Mouse (Mus musculus): ENCODE data around the gene Met. TPM values are rescaled to one million over a fixed set of nuclear protein-coding genes. Genes with fewer than 3 reads are reported as not detected.

The Met gene
- polyA plus RNA-seq, 1 experiment from 2014 or later = 25.3 TPM

DNA sequence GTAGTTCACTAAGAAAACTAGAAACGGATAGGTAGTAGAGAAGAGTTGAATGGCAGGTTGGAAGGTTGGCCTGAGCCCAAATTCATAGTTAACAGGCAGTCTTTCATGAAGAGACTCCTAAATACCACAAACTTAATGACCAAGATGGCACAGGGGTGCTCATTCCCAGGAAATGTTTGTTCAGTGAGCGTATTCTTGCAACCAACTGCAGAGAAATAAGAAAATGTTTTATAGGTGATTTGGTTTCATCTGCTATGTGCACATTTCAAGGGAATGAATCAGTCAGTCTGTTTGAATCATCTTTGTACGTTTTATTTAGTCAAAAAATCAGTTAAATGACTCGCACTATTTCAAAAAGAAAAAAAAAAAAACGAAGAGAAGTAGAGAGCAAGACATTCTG lies 21.6 kb downstream of the Met start:
- H3K9ac ChIP-seq (ENCODE audit: low read depth, low read length) = no peak overlapping the region
- no peaks in the 10 kb centered on the region for H3K9me3 ChIP-seq (ENCODE audit: control insufficient read depth, low read length)
- ATAC-seq (ENCODE audit: low FRiP score, low TSS enrichment) = no peak
- no peak overlapping the region for H3K27ac ChIP-seq (ENCODE audit: low read depth, low read length)
- H3K36me3 ChIP-seq (ENCODE audit: control insufficient read depth, insufficient read depth, low read length) = no peaks in the 10 kb centered on the region
- no peaks in the 10 kb centered on the region for H3K4me1 ChIP-seq (ENCODE audit: control insufficient read depth, insufficient read depth, low read length)
- H3K27me3 ChIP-seq (ENCODE audit: control insufficient read depth, insufficient read depth, low read length) = no peaks in the 10 kb centered on the region
- H3K4me2 ChIP-seq (replicated peaks; ENCODE audit: low read depth, low read length) = no peak overlapping the region
- H3K4me3 ChIP-seq (ENCODE audit: low read length) = no peak overlapping the region
- 87% methylated on average over 5 of the region's 5 CpGs for WGBS

DNA sequence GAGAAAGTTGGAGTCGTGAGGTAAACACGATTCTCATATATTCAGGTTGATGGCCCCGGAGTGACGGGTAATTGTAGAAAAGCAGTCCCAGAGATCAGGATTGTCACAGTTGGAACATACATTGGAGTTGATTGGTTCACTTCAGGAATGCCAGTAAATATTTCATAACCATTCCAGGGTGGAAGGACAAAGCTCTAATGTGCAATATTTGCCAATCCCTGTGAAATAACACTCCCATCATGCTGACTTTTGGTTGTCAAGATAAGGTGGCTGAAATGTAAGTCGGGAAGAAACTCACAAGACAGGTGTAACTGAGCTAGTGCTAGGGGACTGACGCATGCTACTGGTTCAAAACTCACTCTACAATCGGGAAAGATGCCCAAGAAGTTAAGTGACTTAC lies 22.2 kb downstream of the Met start:
- no peak for ATAC-seq (ENCODE audit: low FRiP score, low TSS enrichment)
- no peak overlapping the region for H3K4me2 ChIP-seq (replicated peaks; ENCODE audit: low read depth, low read length)
- H3K36me3 ChIP-seq (ENCODE audit: control insufficient read depth, insufficient read depth, low read length) = no peaks in the 10 kb centered on the region
- no peaks in the 10 kb centered on the region for H3K9me3 ChIP-seq (ENCODE audit: control insufficient read depth, low read length)
- H3K4me1 ChIP-seq (ENCODE audit: control insufficient read depth, insufficient read depth, low read length) = no peaks in the 10 kb centered on the region
- 95% methylated on average over 7 of the region's 7 CpGs for WGBS
- no peak overlapping the region for H3K27ac ChIP-seq (ENCODE audit: low read depth, low read length)
- H3K4me3 ChIP-seq (ENCODE audit: low read length) = no peak overlapping the region
- no peaks in the 10 kb centered on the region for H3K27me3 ChIP-seq (ENCODE audit: control insufficient read depth, insufficient read depth, low read length)
- H3K9ac ChIP-seq (ENCODE audit: low read depth, low read length) = no peak overlapping the region

GRCm38 (mm10) chr6:17488291-17488817 lies 24.8 kb downstream of the Met start:
- Histone ChIP-seq H3K4me3 (ENCODE audit: low read length) (no peak overlapping the region), H3K9me3 (ENCODE audit: control insufficient read depth, low read length) (no peaks in the 10 kb centered on the region), H3K4me1 (ENCODE audit: control insufficient read depth, insufficient read depth, low read length) (no peaks in the 10 kb centered on the region), H3K4me2 (replicated peaks; ENCODE audit: low read depth, low read length) (no peak overlapping the region), H3K36me3 (ENCODE audit: control insufficient read depth, insufficient read depth, low read length) (no peaks in the 10 kb centered on the region), H3K27me3 (ENCODE audit: control insufficient read depth, insufficient read depth, low read length) (no peaks in the 10 kb centered on the region), H3K27ac (ENCODE audit: low read depth, low read length) (no peak overlapping the region), H3K9ac (ENCODE audit: low read depth, low read length) (no peak overlapping the region)
- 72% methylated on average over 2 of the region's 2 CpGs for WGBS
- ATAC-seq (ENCODE audit: low FRiP score, low TSS enrichment) = no peak

- WGBS = 82% methylated on average over 2 of the region's 2 CpGs
Measured at GRCm38 (mm10) chr6:17490786-17491185, 27.2 kb downstream of the Met start.

GRCm38 (mm10) chr6:17491502-17491901 lies 27.9 kb downstream of the Met start:
- Histone ChIP-seq H3K4me3 (ENCODE audit: low read length) (no peak overlapping the region), H3K27ac (ENCODE audit: low read depth, low read length) (no peak overlapping the region), H3K27me3 (ENCODE audit: control insufficient read depth, insufficient read depth, low read length) (no peaks in the 10 kb centered on the region), H3K4me2 (replicated peaks; ENCODE audit: low read depth, low read length) (no peak overlapping the region), H3K36me3 (ENCODE audit: control insufficient read depth, insufficient read depth, low read length) (no peaks in the 10 kb centered on the region), H3K4me1 (ENCODE audit: control insufficient read depth, insufficient read depth, low read length) (no peaks in the 10 kb centered on the region), H3K9me3 (ENCODE audit: control insufficient read depth, low read length) (no peaks in the 10 kb centered on the region), H3K9ac (ENCODE audit: low read depth, low read length) (no peak overlapping the region)
- no peak for ATAC-seq (ENCODE audit: low FRiP score, low TSS enrichment)
- WGBS = 86% methylated on average over 10 of the region's 10 CpGs

More at GRCm38 (mm10) chr6:17490786-17491185, 27.2 kb downstream of the Met start:
- Histone ChIP-seq H3K27me3 (ENCODE audit: control insufficient read depth, insufficient read depth, low read length) (no peaks in the 10 kb centered on the region), H3K4me3 (ENCODE audit: low read length) (no peak overlapping the region), H3K27ac (ENCODE audit: low read depth, low read length) (no peak overlapping the region), H3K4me2 (replicated peaks; ENCODE audit: low read depth, low read length) (no peak overlapping the region), H3K36me3 (ENCODE audit: control insufficient read depth, insufficient read depth, low read length) (no peaks in the 10 kb centered on the region), H3K9me3 (ENCODE audit: control insufficient read depth, low read length) (no peaks in the 10 kb centered on the region), H3K9ac (ENCODE audit: low read depth, low read length) (no peak overlapping the region), H3K4me1 (ENCODE audit: control insufficient read depth, insufficient read depth, low read length) (no peaks in the 10 kb centered on the region)
- ATAC-seq (ENCODE audit: low FRiP score, low TSS enrichment) = no peak

GRCm38 (mm10) chr6:17492062-17492461 lies 28.5 kb downstream of the Met start:
- Histone ChIP-seq H3K9me3 (ENCODE audit: control insufficient read depth, low read length) (no peaks in the 10 kb centered on the region), H3K27ac (ENCODE audit: low read depth, low read length) (no peak overlapping the region), H3K36me3 (ENCODE audit: control insufficient read depth, insufficient read depth, low read length) (no peaks in the 10 kb centered on the region), H3K4me1 (ENCODE audit: control insufficient read depth, insufficient read depth, low read length) (no peaks in the 10 kb centered on the region), H3K4me3 (ENCODE audit: low read length) (no peak overlapping the region), H3K9ac (ENCODE audit: low read depth, low read length) (no peak overlapping the region), H3K4me2 (replicated peaks; ENCODE audit: low read depth, low read length) (no peak overlapping the region), H3K27me3 (ENCODE audit: control insufficient read depth, insufficient read depth, low read length) (no peaks in the 10 kb centered on the region)
- 92% methylated on average over 8 of the region's 8 CpGs for WGBS
- ATAC-seq (ENCODE audit: low FRiP score, low TSS enrichment) = no peak

- H3K4me2 ChIP-seq (replicated peaks; ENCODE audit: low read depth, low read length) = no peak overlapping the region
- ATAC-seq (ENCODE audit: low FRiP score, low TSS enrichment) = no peak
- WGBS = 93% methylated on average over 1 of the region's 1 CpGs
- H3K4me3 ChIP-seq (ENCODE audit: low read length) = no peak overlapping the region
- H3K9ac ChIP-seq (ENCODE audit: low read depth, low read length) = no peak overlapping the region
- no peaks in the 10 kb centered on the region for H3K36me3 ChIP-seq (ENCODE audit: control insufficient read depth, insufficient read depth, low read length)
- no peaks in the 10 kb centered on the region for H3K27me3 ChIP-seq (ENCODE audit: control insufficient read depth, insufficient read depth, low read length)
- H3K9me3 ChIP-seq (ENCODE audit: control insufficient read depth, low read length) = no peaks in the 10 kb centered on the region
- no peak overlapping the region for H3K27ac ChIP-seq (ENCODE audit: low read depth, low read length)
- no peaks in the 10 kb centered on the region for H3K4me1 ChIP-seq (ENCODE audit: control insufficient read depth, insufficient read depth, low read length)
Measured at GRCm38 (mm10) chr6:17495413-17495812, 31.8 kb downstream of the Met start.

GRCm38 (mm10) chr6:17497366-17497765 lies 33.8 kb downstream of the Met start:
- no peak overlapping the region for H3K4me2 ChIP-seq (replicated peaks; ENCODE audit: low read depth, low read length)
- WGBS = 60% methylated on average over 4 of the region's 4 CpGs
- ATAC-seq (ENCODE audit: low FRiP score, low TSS enrichment) = no peak

GRCm38 (mm10) chr6:17498801-17499200 lies 35.2 kb downstream of the Met start:
- ATAC-seq (ENCODE audit: low FRiP score, low TSS enrichment) = no peak
- Histone ChIP-seq H3K27ac (ENCODE audit: low read depth, low read length) (no peak overlapping the region), H3K9ac (ENCODE audit: low read depth, low read length) (no peak overlapping the region), H3K36me3 (ENCODE audit: control insufficient read depth, insufficient read depth, low read length) (no peaks in the 10 kb centered on the region), H3K9me3 (ENCODE audit: control insufficient read depth, low read length) (no peaks in the 10 kb centered on the region), H3K4me1 (ENCODE audit: control insufficient read depth, insufficient read depth, low read length) (no peaks in the 10 kb centered on the region), H3K4me3 (ENCODE audit: low read length) (no peak overlapping the region), H3K27me3 (ENCODE audit: control insufficient read depth, insufficient read depth, low read length) (no peaks in the 10 kb centered on the region), H3K4me2 (replicated peaks; ENCODE audit: low read depth, low read length) (no peak overlapping the region)
- 70% methylated on average over 8 of the region's 8 CpGs for WGBS

More at GRCm38 (mm10) chr6:17497366-17497765, 33.8 kb downstream of the Met start:
- H3K9me3 ChIP-seq (ENCODE audit: control insufficient read depth, low read length) = no peaks in the 10 kb centered on the region
- no peak overlapping the region for H3K9ac ChIP-seq (ENCODE audit: low read depth, low read length)
- no peak overlapping the region for H3K27ac ChIP-seq (ENCODE audit: low read depth, low read length)
- H3K4me3 ChIP-seq (ENCODE audit: low read length) = no peak overlapping the region
- no peaks in the 10 kb centered on the region for H3K36me3 ChIP-seq (ENCODE audit: control insufficient read depth, insufficient read depth, low read length)
- H3K4me1 ChIP-seq (ENCODE audit: control insufficient read depth, insufficient read depth, low read length) = no peaks in the 10 kb centered on the region
- H3K27me3 ChIP-seq (ENCODE audit: control insufficient read depth, insufficient read depth, low read length) = no peaks in the 10 kb centered on the region

All from kidney, embryonic 14.5 days (tissue).